Mouse (Mus musculus) gastrocnemius, postnatal 36 days (tissue): ENCODE measurements around the gene Rwdd2a. TPM values are rescaled to one million over a fixed set of nuclear protein-coding genes. Genes with fewer than 3 reads are reported as not detected.
A peak's percentile ranks its signal among the peaks of the same experiment; 100 is the strongest.

Experiments
- DNase-seq, 2 experiments: peaks; one replicate each; pipeline ENCODE4 v3.0.0; 2022
- intact Hi-C: fragments of 180-260 bp; cut with DNase I; formaldehyde crosslinking; loops from one replicate; pipeline ENCODE4 v1.15.1; 2025
- long read RNA-seq, 2 experiments: library from polyadenylated mRNA; stranded (forward); transcript quantifications; one replicate each; pipeline ENCODE4 v2.0.0; 2021
- total RNA-seq, 2 experiments: library from RNA; stranded (reverse); gene quantifications; 2 replicates each; pipeline ENCODE4 v1.2.3; 2021

Rwdd2a gene
- under 1 TPM in 1 of 2 experiments, not detected in 1; 0.32 TPM for total RNA-seq
- long read RNA-seq, experiment 1, partial matches to known transcripts, result 0 of 1 reads
- long read RNA-seq, experiment 1, other reads (novel, unspliced or antisense), result 0 of 1 reads
- long read RNA-seq, experiment 2, result 0 reads

- intact Hi-C loops, result loop anchor here (5.0 to 10.0 kb wide), 2 partner anchors 104 to 827 kb away; partner anchors contain the start of genes Dop1a and Ibtk
- DNase-seq, result peak; percentile 93 to 97
Measured at GRCm38 (mm10) chr9:86571540-86572135, at the start of gene Rwdd2a, which contains the start of gene Pgm3. TSS of gene Rwdd2a (plus strand) at chr9:86571991. TSS of gene Pgm3 (minus strand) at chr9:86571842.

DNA sequence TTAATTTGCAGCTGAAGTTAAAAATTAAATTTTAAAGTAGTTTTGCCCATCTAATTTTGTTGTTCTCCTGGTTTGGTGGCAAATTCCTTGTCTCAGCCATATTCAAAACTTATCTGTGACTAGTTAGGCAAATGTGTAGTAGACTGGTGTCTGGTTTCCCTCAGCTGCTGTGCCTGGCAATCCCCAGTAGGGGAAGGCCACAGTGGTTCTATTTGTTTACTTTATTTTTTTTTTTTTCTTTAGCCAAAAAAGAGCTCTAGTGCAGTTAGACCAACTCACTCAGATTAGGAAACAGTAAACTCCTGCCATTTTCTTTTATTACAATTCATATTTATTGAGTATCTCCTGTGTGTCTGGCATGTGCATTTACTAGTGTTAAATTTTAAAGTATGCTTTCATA, 49.5 kb upstream of the Rwdd2a start:
- intact Hi-C loops, result no loop called here
- DNase-seq, result no peak

DNA sequence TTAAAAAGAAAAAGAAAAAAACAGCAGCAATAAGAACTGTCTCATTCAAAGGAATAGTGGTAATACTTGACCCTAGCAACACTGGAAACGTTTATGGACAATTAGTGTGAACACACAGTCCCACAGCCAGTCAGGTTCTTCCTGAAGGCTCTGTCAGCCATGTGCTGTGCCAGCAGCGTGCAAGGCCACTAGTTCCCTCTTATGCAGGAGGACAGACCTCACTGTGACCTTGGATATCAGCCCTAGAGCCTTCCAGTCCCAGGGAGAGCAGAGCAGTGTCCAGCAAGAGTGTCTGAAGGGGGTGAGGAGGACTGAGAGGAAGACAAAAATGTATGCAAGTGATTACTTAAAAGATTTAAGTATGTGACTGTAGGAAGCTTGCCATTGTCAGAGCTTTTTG, 46.2 kb upstream of the Rwdd2a start:
- DNase-seq, result no peak
- intact Hi-C loops, result no loop called here

DNA sequence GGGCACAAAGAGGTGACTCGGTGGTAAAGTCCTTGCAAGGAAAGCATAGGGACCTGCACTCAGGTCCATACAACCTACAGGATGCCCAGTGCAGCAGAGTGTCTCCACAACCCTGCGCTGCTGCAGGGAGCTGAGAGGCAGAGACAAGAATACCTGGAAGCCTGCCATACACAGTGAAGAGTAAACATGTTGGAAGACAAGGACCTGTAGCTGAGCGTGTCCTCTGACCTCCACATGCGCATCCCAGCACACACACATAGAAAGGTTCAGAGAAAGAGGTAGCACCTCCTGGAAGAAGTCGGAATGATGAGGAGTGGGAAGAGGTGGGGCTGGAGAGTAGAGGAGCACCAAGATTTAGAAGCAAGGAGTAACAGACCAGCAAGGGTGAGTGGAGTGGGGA, 37.7 kb upstream of the Rwdd2a start:
- intact Hi-C loops, result no loop called here
- no peak for DNase-seq

- intact Hi-C loops, result no loop called here
Measured at GRCm38 (mm10) chr9:86543451-86543850, 28.3 kb upstream of the Rwdd2a start.

GRCm38 (mm10) chr9:86544559-86544958, 27.2 kb upstream of the Rwdd2a start:
- intact Hi-C loops, result no loop called here
- DNase-seq, result no peak

More at GRCm38 (mm10) chr9:86543451-86543850, 28.3 kb upstream of the Rwdd2a start:
- DNase-seq, result no peak

DNA sequence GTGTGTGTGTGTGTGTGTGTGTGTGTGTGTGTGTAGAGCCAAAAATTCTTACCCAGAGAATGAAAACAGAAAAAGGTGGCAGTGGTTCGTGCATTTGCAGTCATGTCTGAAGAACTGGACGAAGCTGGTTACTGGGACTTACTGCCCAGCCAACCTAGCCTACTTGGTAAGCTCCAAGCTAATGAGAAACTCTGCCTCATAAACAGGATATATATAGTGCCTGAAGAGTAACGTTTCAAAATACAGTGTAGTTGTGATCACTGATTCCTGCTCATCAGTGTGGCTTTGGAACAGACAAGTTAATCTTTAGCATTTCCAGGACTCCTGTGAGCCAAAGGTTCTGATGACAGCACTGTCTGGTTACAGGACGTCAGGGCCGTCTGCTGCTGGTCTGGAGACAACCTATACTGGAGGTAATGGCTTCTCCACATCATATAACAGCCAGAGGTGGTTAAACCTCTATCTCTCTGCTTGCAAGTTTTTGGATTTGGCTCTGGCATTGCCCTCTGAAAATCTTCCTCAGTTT, 22.1 kb upstream of the Rwdd2a start:
- DNase-seq, result no peak
- intact Hi-C loops, result no loop called here

DNA sequence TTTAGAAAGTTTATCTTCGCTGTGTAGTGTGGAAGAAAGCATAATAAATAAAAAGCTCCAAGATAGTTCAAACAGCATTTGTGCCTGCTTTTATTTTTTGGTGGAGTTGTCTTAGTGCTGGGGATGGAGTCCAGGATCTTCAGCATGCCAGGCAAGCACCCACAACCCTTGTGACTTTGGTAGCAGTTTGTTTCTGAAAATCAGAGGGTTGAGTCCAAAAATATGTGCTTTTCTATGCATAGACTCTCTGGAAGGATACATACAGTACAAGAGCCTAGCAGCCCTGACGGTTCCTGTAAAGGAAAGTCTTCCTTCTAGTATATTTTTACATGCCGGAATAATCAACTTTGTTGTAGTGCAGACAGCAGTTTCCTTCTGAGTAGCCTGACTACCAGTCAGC, 21.1 kb upstream of the Rwdd2a start:
- intact Hi-C loops, result no loop called here
- no peak for DNase-seq

- intact Hi-C loops, result no loop called here
- no peak for DNase-seq
Measured at GRCm38 (mm10) chr9:86553886-86554285, 17.9 kb upstream of the Rwdd2a start.

GRCm38 (mm10) chr9:86554641-86555040, 17.1 kb upstream of the Rwdd2a start:
- no peak for DNase-seq
- intact Hi-C loops, result no loop called here

DNA sequence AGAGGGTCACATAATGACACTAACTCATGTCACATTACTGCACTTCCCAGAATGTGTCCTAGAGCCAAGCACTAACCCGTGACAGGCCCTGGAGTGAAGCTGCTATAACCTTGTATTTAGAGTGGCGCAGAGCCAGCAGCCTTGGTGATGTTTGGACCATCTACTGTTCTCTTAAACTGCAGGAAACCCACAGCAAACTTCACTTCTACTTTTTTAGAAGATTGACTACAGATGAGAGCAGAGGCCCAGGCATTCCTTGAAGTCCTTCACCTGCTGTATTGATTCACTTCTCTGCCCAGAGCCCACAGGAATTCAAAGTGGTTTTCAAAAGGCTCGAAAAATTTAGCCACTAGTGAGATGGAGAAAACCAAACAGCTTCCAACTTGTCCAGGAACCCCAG, 11.2 kb upstream of the Rwdd2a start:
- intact Hi-C loops, result no loop called here

GRCm38 (mm10) chr9:86569314-86569910, 2.4 kb upstream of the Rwdd2a start:
- intact Hi-C loops, result no loop called here

More for the DNA sequence above, 11.2 kb upstream of the Rwdd2a start:
- DNase-seq, result no peak

GRCm38 (mm10) chr9:86570261-86570890, 1.4 kb upstream of the Rwdd2a start:
- intact Hi-C loops, result loop anchor here (5.0 to 10.0 kb wide), 2 partner anchors 103 to 826 kb away; partner anchors contain the start of genes Dop1a and Ibtk
- no peak for DNase-seq

More at GRCm38 (mm10) chr9:86569314-86569910, 2.4 kb upstream of the Rwdd2a start:
- DNase-seq, result no peak

- no peak for DNase-seq
- intact Hi-C loops, result loop anchor here (5.0 to 10.0 kb wide), 2 partner anchors 104 to 826 kb away; partner anchors contain the start of genes Dop1a and Ibtk
Measured at GRCm38 (mm10) chr9:86570946-86571345, 845 bp upstream of the Rwdd2a start.

- intact Hi-C loops, result loop anchor here (5.0 to 10.0 kb wide), 2 partner anchors 105 to 827 kb away; partner anchors contain the start of genes Dop1a and Ibtk
- DNase-seq, result no peak
Measured at GRCm38 (mm10) chr9:86572196-86572595, 405 bp downstream of the Rwdd2a start.

- DNase-seq, result peak; percentile 59 to 74
- intact Hi-C loops, result loop anchor here (5.0 to 10.0 kb wide), 2 partner anchors 105 to 828 kb away; partner anchors contain the start of genes Dop1a and Ibtk
Measured at GRCm38 (mm10) chr9:86572636-86573291, 973 bp downstream of the Rwdd2a start.

- intact Hi-C loops, result loop anchor here (5.0 to 10.0 kb wide), 2 partner anchors 106 to 829 kb away; partner anchors contain the start of genes Dop1a and Ibtk
- no peak for DNase-seq
Measured at GRCm38 (mm10) chr9:86573616-86574303, 2.0 kb downstream of the Rwdd2a start.

GRCm38 (mm10) chr9:86575178-86575577, 3.4 kb downstream of the Rwdd2a start:
- intact Hi-C loops, result loop anchor here (10.0 kb wide), 1 partner anchor 830 kb away; the partner anchor contains the start of gene Ibtk
- DNase-seq, result no peak

GRCm38 (mm10) chr9:86579657-86580056, 7.9 kb downstream of the Rwdd2a start:
- intact Hi-C loops, result loop anchor here (10.0 kb wide), 1 partner anchor 835 kb away; the partner anchor contains the start of gene Ibtk
- DNase-seq, result no peak
